Mouse (Mus musculus): ENCODE measurements around the gene Endod1. TPM values are rescaled to one million over a fixed set of nuclear protein-coding genes. Genes with fewer than 3 reads are reported as not detected.

Endod1 gene
- polyA plus RNA-seq (2012), result 27.0 and 41.3 TPM in 2 replicates

DNA sequence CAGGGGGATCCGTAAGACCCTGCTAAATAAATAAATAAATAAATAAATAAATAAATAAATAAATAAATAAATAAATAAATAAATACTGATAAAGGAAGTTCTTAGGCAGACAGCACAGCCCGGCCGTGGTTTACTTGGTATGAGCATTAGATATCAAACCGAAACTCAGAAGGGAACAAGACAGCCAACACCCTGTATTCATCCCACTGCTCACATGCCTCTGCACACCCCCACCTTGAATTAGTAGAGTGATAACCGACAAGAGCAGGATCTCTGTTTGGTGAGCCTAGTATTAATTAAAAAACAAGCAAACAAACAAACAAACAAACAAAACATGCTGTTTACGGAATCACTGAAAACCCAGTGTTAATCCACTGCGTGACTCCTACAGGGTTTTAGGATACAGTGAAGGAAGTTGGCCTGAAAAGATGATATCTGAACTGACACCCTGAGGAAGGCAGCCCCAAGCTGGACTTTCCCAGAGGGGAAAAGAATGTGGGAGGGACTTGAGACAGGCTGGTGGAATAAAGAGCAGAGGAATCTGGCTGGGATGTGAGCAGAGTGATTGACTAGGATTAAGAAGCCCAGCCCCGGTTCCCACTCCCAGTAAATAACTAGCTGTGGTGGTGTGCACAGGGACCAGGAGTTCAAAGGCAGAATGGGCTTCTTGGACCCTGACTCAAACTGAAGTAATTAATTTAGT, at the start of gene Endod1:
TSS of gene Endod1 (minus strand) at position 155 of the 703 bp plus-strand sequence.

Other genes starting within 250 kb of the Endod1 start
- gene Sesn3, start 106.4 kb downstream of the Endod1 start, polyA plus RNA-seq (2012), result 24.8 and 27.5 TPM in 2 replicates
- gene Kdm4d, start 119.0 kb upstream of the Endod1 start, polyA plus RNA-seq (2012), result 0.12 and 0.27 TPM in 2 replicates
- 21.4 and 22.5 TPM in 2 replicates for gene Cwc15, start 119.1 kb upstream of the Endod1 start, polyA plus RNA-seq (2012)